Mouse (Mus musculus): ENCODE measurements around the gene Itpr3. TPM values are rescaled to one million over a fixed set of nuclear protein-coding genes. Genes with fewer than 3 reads are reported as not detected.

The Itpr3 gene
- polyA plus RNA-seq, 1 experiment from 2014 or later: 0.45 TPM

DNA sequence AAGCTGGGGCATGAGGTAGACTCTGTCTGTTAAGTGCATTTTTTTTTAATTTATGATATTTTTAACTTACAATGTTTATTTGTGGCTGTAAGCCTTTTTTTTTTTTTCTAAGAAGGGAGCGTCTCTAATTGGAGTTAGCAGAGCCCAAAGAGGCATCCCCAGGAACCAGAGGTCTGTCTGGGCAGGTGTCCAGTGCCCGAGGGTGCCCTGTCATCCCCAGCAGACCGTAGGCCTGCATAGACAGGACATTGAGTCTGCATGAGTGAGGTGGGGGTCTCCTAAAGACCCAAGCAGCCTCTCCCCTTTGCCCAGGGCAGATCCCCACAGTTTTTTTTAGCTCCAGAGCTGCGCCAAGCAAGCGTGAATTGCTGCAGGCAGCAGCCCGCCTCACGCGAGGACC lies 98.6 kb downstream of the Itpr3 start:
- Histone ChIP-seq H3K4me2 (ENCODE audit: low read depth, low read length) (no peak overlapping the region), H3K36me3 (replicated peaks; ENCODE audit: insufficient read depth, low read length) (no peaks in the 10 kb centered on the region), H3K4me3 (ENCODE audit: low read depth, low read length) (no peak overlapping the region), H3K9ac (replicated peaks) (no peak overlapping the region), H3K27ac (ENCODE audit: low read depth) (no peak overlapping the region), H3K9me3 (ENCODE audit: low read length) (no peaks in the 10 kb centered on the region), H3K4me1 (ENCODE audit: insufficient read depth) (peaks cover 16% of the 10 kb centered on the region), H3K27me3 (ENCODE audit: insufficient read depth, low read length) (no peaks in the 10 kb centered on the region)
- no peak for TF ChIP-seq CTCF (IDR thresholded peaks at IDR 0.05; ENCODE audit: low read depth)
- no peak for TF ChIP-seq EP300 (IDR thresholded peaks at IDR 0.05; ENCODE audit: low read depth)
- 84% methylated on average over 8 of the region's 8 CpGs for WGBS (ENCODE audit: insufficient replicate concordance)
- ATAC-seq (no peak), DNase-seq (no peak)

DNA sequence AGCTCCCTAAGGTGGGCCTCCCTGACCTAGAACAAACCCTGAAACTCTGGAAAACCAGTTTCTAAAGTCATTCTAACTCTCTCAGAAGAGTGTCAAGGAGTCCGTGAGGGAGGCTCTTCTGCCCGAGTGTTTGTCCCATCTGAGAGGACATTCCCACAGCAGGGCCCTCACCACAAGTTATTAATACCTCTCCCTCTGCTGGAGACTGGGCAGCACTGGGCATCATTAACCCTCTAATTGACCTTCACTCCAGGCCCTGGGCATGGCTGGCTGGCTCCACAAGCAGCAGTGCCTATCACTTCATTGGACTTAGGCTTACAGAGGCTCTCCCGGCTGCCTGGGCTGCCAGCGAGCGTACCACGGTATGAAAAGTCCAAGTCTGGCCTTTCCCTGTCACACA lies 101.3 kb downstream of the Itpr3 start:
- 83% methylated on average over 6 of the region's 6 CpGs for WGBS (ENCODE audit: insufficient replicate concordance)
- Histone ChIP-seq H3K4me1 (ENCODE audit: insufficient read depth) (peaks cover 3% of the 10 kb centered on the region; the same call in 1 of the 2 replicates), H3K9me3 (ENCODE audit: low read length) (no peaks in the 10 kb centered on the region)

DNA sequence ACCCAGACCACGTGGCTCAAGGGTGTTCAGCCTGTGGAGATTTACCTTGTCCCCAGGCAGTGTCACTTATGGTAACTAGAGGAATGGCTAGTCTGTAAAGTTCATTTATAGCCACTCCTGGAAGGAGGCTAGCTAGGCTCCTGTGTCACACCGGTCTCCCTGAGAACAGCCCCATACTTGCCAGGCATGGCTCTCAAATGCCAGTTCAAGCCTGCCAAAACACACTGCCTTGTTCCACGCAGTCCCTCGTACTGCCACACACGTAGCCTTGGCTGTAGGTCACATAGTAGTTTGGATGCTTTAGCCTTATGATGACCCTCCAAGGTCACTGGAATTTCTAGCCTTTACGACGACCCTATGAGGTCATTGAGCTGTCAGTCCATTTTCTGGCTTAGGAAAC lies 102.1 kb downstream of the Itpr3 start:
- Histone ChIP-seq H3K36me3 (replicated peaks; ENCODE audit: insufficient read depth, low read length) (no peaks in the 10 kb centered on the region), H3K27ac (ENCODE audit: low read depth) (no peak overlapping the region), H3K4me1 (ENCODE audit: insufficient read depth) (no peaks in the 10 kb centered on the region), H3K4me3 (ENCODE audit: low read depth, low read length) (no peak overlapping the region), H3K9ac (replicated peaks) (no peak overlapping the region), H3K27me3 (ENCODE audit: insufficient read depth, low read length) (no peaks in the 10 kb centered on the region), H3K4me2 (ENCODE audit: low read depth, low read length) (no peak overlapping the region), H3K9me3 (ENCODE audit: low read length) (no peaks in the 10 kb centered on the region)
- DNase-seq: no peak
- WGBS (ENCODE audit: insufficient replicate concordance): 68% methylated on average over 7 of the region's 7 CpGs
- ATAC-seq: no peak
- no peak for TF ChIP-seq EP300 (IDR thresholded peaks at IDR 0.05; ENCODE audit: low read depth)
- no peak for TF ChIP-seq CTCF (IDR thresholded peaks at IDR 0.05; ENCODE audit: low read depth)

More for the DNA sequence above, 101.3 kb downstream of the Itpr3 start:
- H3K36me3 ChIP-seq (replicated peaks; ENCODE audit: insufficient read depth, low read length): no peaks in the 10 kb centered on the region
- no peak overlapping the region for H3K4me2 ChIP-seq (ENCODE audit: low read depth, low read length)
- no peak overlapping the region for H3K4me3 ChIP-seq (ENCODE audit: low read depth, low read length)
- H3K27me3 ChIP-seq (ENCODE audit: insufficient read depth, low read length): no peaks in the 10 kb centered on the region
- TF ChIP-seq EP300 (IDR thresholded peaks at IDR 0.05; ENCODE audit: low read depth): no peak
- TF ChIP-seq CTCF (IDR thresholded peaks at IDR 0.05; ENCODE audit: low read depth): no peak
- ATAC-seq (no peak), DNase-seq (no peak)
- H3K27ac ChIP-seq (ENCODE audit: low read depth): no peak overlapping the region
- no peak overlapping the region for H3K9ac ChIP-seq (replicated peaks)

DNA sequence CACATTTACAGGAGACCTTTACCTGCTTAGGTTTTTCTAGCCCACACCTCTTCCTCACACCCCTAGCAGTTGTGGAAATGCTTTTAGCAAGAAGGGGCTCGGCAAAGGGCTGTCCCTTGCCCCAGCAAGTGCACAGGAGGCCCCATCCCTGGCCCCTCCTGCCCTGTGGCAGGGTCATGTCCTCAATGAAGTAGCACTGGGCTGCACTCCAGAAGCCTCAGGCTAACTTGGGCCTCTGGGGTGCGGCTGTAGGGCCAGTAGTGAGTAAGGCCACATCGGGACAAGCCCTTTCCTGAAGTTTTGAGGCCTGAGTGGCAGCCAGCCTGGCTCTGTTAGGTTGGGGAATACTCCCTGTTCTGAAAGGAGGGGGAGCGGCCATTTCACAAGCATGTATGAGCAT lies 103.8 kb downstream of the Itpr3 start:
- Histone ChIP-seq H3K4me1 (ENCODE audit: insufficient read depth) (no peaks in the 10 kb centered on the region), H3K4me3 (ENCODE audit: low read depth, low read length) (no peak overlapping the region), H3K27me3 (ENCODE audit: insufficient read depth, low read length) (no peaks in the 10 kb centered on the region), H3K36me3 (replicated peaks; ENCODE audit: insufficient read depth, low read length) (no peaks in the 10 kb centered on the region), H3K9ac (replicated peaks) (no peak overlapping the region), H3K9me3 (ENCODE audit: low read length) (no peaks in the 10 kb centered on the region), H3K27ac (ENCODE audit: low read depth) (no peak overlapping the region), H3K4me2 (ENCODE audit: low read depth, low read length) (no peak overlapping the region)
- ATAC-seq: no peak
- 69% methylated on average over 4 of the region's 4 CpGs for WGBS (ENCODE audit: insufficient replicate concordance)
- TF ChIP-seq EP300 (IDR thresholded peaks at IDR 0.05; ENCODE audit: low read depth) (no peak), CTCF (IDR thresholded peaks at IDR 0.05; ENCODE audit: low read depth) (no peak)
- DNase-seq: no peak

DNA sequence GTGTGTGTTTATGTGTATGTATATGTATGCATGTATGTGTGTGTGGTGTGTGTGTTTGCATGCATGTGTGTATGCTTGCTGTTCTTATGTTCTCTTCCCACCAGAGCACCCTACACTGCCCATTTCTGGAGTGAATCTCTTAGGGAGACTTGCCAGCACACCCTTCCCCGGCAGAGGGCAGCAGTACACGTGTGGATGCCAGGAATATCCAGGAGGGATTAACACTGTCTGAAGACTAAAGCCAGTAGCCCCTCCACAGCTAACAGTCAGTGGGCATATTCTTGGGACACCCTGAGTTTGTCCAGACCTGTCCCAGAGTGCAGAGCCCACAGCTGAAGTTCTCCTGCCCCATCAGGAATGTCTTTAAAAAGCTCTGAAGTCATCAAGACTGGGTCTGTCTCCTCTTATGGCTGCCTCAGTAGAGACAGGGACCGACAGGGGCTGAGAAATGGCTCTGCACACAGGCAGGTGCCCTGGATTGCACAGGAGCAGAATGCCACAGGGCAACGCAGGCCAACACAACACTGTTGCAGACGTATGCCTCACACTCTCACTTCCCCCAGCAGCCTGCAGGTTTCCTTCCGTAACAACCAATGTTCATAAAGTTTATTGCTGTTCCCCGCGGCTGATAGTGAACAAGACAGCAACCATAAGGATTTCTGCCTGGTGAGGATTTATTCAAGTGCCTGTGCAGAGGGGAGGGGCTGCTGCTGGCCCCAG lies 108.1 kb downstream of the Itpr3 start:
- no peaks in the 10 kb centered on the region for H3K4me1 ChIP-seq (ENCODE audit: insufficient read depth)
- H3K27ac ChIP-seq (ENCODE audit: low read depth): no peak overlapping the region
- no peak overlapping the region for H3K4me2 ChIP-seq (ENCODE audit: low read depth, low read length)
- WGBS (ENCODE audit: insufficient replicate concordance): 53% methylated on average over 8 of the region's 8 CpGs
- ATAC-seq (no peak), DNase-seq (peak; percentile 36)
- TF ChIP-seq EP300 (IDR thresholded peaks at IDR 0.05; ENCODE audit: low read depth) (no peak), CTCF (IDR thresholded peaks at IDR 0.05; ENCODE audit: low read depth) (peak; percentile 60)
- no peaks in the 10 kb centered on the region for H3K36me3 ChIP-seq (replicated peaks; ENCODE audit: insufficient read depth, low read length)
- no peaks in the 10 kb centered on the region for H3K9me3 ChIP-seq (ENCODE audit: low read length)
- no peaks in the 10 kb centered on the region for H3K27me3 ChIP-seq (ENCODE audit: insufficient read depth, low read length)
- H3K9ac ChIP-seq (replicated peaks): no peak overlapping the region
- H3K4me3 ChIP-seq (ENCODE audit: low read depth, low read length): no peak overlapping the region

DNA sequence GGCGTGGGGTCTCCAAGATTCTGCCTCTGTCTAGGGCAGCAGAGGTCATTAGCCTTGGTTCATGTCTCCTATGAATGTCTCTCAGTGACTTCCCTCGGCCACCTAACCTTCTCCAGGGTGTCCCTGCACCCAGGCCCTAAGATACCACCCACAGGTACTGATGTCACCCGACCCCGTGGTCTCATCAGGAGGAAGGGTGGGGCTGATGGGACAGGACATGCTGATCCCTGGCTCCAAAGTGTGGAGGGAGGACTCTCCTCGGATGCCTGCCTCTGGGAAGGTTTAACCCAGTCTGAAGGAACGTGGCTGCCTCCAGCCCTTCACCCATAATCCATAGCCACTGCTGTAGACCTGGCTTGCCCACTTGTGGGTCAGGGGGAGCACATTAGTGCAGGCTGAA lies 109.8 kb downstream of the Itpr3 start:
- Histone ChIP-seq H3K9ac (replicated peaks) (no peak overlapping the region), H3K36me3 (replicated peaks; ENCODE audit: insufficient read depth, low read length) (no peaks in the 10 kb centered on the region), H3K4me3 (ENCODE audit: low read depth, low read length) (no peak overlapping the region), H3K27ac (ENCODE audit: low read depth) (no peak overlapping the region), H3K9me3 (ENCODE audit: low read length) (no peaks in the 10 kb centered on the region), H3K27me3 (ENCODE audit: insufficient read depth, low read length) (no peaks in the 10 kb centered on the region), H3K4me2 (ENCODE audit: low read depth, low read length) (no peak overlapping the region), H3K4me1 (ENCODE audit: insufficient read depth) (no peaks in the 10 kb centered on the region)
- no peak for TF ChIP-seq EP300 (IDR thresholded peaks at IDR 0.05; ENCODE audit: low read depth)
- no peak for TF ChIP-seq CTCF (IDR thresholded peaks at IDR 0.05; ENCODE audit: low read depth)
- DNase-seq (no peak), ATAC-seq (no peak)
- WGBS (ENCODE audit: insufficient replicate concordance): 66% methylated on average over 6 of the region's 6 CpGs

Measured in liver, postnatal 0 days (tissue).